12 mouse cellular contexts compared by ENCODE assay signal in genomic region chr10:67924030-67924429, GRCm38 (mm10). TPM values are rescaled to one million over a fixed set of nuclear protein-coding genes. Genes with fewer than 3 reads are reported as not detected.
DNase-seq lines count a peak whose midpoint lies in the region; ATAC-seq and TF ChIP-seq lines count a peak whose summit lies in the region.
"Had no signal": no experiment of that assay in that cellular context is flagged by ENCODE, and none has a peak within 500 bp of the region (broad histone marks: within the 10 kb centered on the region; RNA-seq: fewer than 3 reads in every experiment).

No protein-coding gene starts in this region.

- H3K36me3 ChIP-seq in kidney, adult 2 months (ENCODE audit: control insufficient read depth, insufficient read depth, low read length), result no peaks in the 10 kb centered on the region
- no peaks in the 10 kb centered on the region for H3K36me3 ChIP-seq in small intestine, adult 2 months (ENCODE audit: control insufficient read depth, insufficient read depth, low read length)
- H3K36me3 ChIP-seq: midbrain, embryonic 15.5 days had no signal

- H3K4me3 ChIP-seq in kidney, adult 2 months (ENCODE audit: insufficient read depth, low read depth, low read length), result no peak overlapping the region
- H3K4me3 ChIP-seq in small intestine, adult 2 months (ENCODE audit: low read depth, low read length), result no peak overlapping the region
- H3K4me3 ChIP-seq: midbrain, embryonic 15.5 days had no signal

- TF ChIP-seq POLR2A in kidney, adult 2 months (IDR thresholded peaks at IDR 0.05; ENCODE audit: low read depth, low read length), result no peak
- no peak for TF ChIP-seq POLR2A in small intestine, adult 2 months (IDR thresholded peaks at IDR 0.05; ENCODE audit: low read depth, low read length)

- 58% methylated on average over 7 of the region's 7 CpGs for WGBS in kidney, adult 2 months
- WGBS in small intestine, adult 2 months, result 56% methylated on average over 7 of the region's 7 CpGs

- H3K27me3 ChIP-seq in kidney, adult 2 months (replicated peaks; ENCODE audit: control insufficient read depth, insufficient read depth, low read length), result no peaks in the 10 kb centered on the region
- no peaks in the 10 kb centered on the region for H3K27me3 ChIP-seq in small intestine, adult 2 months (ENCODE audit: control insufficient read depth, insufficient read depth, low read length)
- H3K27me3 ChIP-seq: midbrain, embryonic 15.5 days had no signal

- DNase-seq in kidney, adult 2 months, result no peak
- DNase-seq in kidney, adult 18-20 months, result no peak
- DNase-seq in B cell, adult 2 months, result peak; percentile 47 to 48
- peak; percentile 26 for DNase-seq in T-cell, adult 2 months (ENCODE audit: low spot score)
- DNase-seq in right cerebral cortex, postnatal 4 days, result no peak
- no peak for DNase-seq in cerebellum, postnatal 4 days (ENCODE audit: low spot score in 2 of 2)
- DNase-seq: cerebellum, postnatal 36 days; lung, adult 18-20 months; spleen, adult 18-20 months had no signal

- no peak overlapping the region for H3K27ac ChIP-seq in kidney, adult 2 months (ENCODE audit: insufficient read depth, low read depth, low read length)
- H3K27ac ChIP-seq in small intestine, adult 2 months (ENCODE audit: insufficient read depth, low read depth, low read length), result no peak overlapping the region
- H3K27ac ChIP-seq: midbrain, embryonic 15.5 days had no signal

- TF ChIP-seq CTCF in kidney, adult 2 months (conservative IDR thresholded peaks at IDR 0.05; ENCODE audit: insufficient read depth, insufficient read length, low read depth, low read length), result peak; percentile 34
- TF ChIP-seq CTCF in small intestine, adult 2 months (IDR thresholded peaks at IDR 0.05; ENCODE audit: extremely low read depth, insufficient read length, insufficient replicate concordance, low read depth, low read length), result peak; percentile 37; the same call in 1 of the 2 replicates

- no peaks in the 10 kb centered on the region for H3K4me1 ChIP-seq in kidney, adult 2 months (ENCODE audit: control insufficient read depth, insufficient read depth, low read length)
- H3K4me1 ChIP-seq in small intestine, adult 2 months (ENCODE audit: control insufficient read depth, insufficient read depth, insufficient read length, low read length), result no peaks in the 10 kb centered on the region
- H3K4me1 ChIP-seq: midbrain, embryonic 15.5 days had no signal

- ATAC-seq in frontal cortex, adult (ENCODE audit: low TSS enrichment), result no peak
- ATAC-seq: midbrain, embryonic 15.5 days had no signal

RNA-seq across cellular contexts. Expression of gene Zfp365, which starts 11.6 kb away (rescaled TPM):
- polyA plus RNA-seq in kidney, adult 2 months (2012; rRNA removed), result 0.14 and 0.19 TPM in 2 replicates
- 0.06 and 0.09 TPM in 2 replicates for polyA plus RNA-seq in small intestine, adult 2 months (2012; rRNA removed)

RNA-seq across cellular contexts. Expression of gene Rtkn2, which starts 55.3 kb away (rescaled TPM):
- 0.05 TPM in 1 of 2 replicates, not detected in the other for polyA plus RNA-seq in kidney, adult 2 months (2012; rRNA removed)
- 0.06 TPM in 1 of 2 replicates, not detected in the other for polyA plus RNA-seq in small intestine, adult 2 months (2012; rRNA removed)

Comparison
In these comparisons a context has a peak if more than half of its experiments do, and no peak if none do; other contexts are left out.
1. DNase-seq: peak in B cell, adult 2 months (2 of 2) and T-cell, adult 2 months (single experiment); none in kidney, adult 2 months (single experiment), kidney, adult 18-20 months (single experiment), right cerebral cortex, postnatal 4 days (single experiment) and cerebellum, postnatal 4 days (0 of 2).